Mouse (Mus musculus): ENCODE measurements at regions not wholly inside any gene's neighbourhood (a gene's known extent, or its start where the extent isn't known, plus 50 kb on each side); places are given as distances from the start of the nearest gene placed in this dataset.

GRCm38 (mm10) chr1:157027681-157028080, 80.8 kb downstream of the Tex35 start:
- Histone ChIP-seq H3K9me3 (replicated peaks) (no peaks in the 10 kb centered on the region), H3K27ac (no peak overlapping the region), H3K36me3 (no peaks in the 10 kb centered on the region), H3K4me1 (no peaks in the 10 kb centered on the region), H3K9ac (no peak overlapping the region), H3K4me3 (no peak overlapping the region), H3K27me3 (replicated peaks) (no peaks in the 10 kb centered on the region), H3K4me2 (no peak overlapping the region)
- WGBS (ENCODE audit: insufficient replicate concordance): 75% methylated on average over 7 of the region's 7 CpGs
- ATAC-seq: no peak

DNA sequence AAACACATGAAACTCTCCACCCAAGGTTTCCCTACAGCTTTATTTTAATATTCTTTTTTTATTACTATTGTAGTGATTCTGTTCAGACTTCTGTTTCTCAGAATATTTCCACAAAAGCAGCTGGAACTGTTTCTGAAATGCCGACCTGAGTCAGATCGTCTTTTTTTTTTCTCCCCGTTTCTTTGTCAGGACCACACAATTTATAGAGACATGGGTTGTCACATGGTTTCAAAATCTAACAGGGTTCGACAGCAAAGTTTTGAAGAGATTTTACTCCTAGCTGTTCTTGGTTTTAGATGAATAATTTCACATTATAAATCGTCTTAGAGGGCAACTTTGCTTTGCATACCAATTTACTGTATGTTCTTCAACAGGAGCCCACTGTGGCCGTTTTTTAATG, 84.0 kb upstream of the Ralgps2 start:
- no peak overlapping the region for H3K9ac ChIP-seq
- H3K4me2 ChIP-seq: no peak overlapping the region
- H3K27me3 ChIP-seq (replicated peaks): no peaks in the 10 kb centered on the region
- no peak overlapping the region for H3K4me3 ChIP-seq
- no peak overlapping the region for H3K27ac ChIP-seq
- H3K9me3 ChIP-seq (replicated peaks): no peaks in the 10 kb centered on the region
- no peak for ATAC-seq
- H3K36me3 ChIP-seq: no peaks in the 10 kb centered on the region
- 0 out of 2 replicates have a peak, but pooled peaks cover 7% of the 10 kb centered on the region for H3K4me1 ChIP-seq
- 66% methylated on average over 6 of the region's 6 CpGs for WGBS (ENCODE audit: insufficient replicate concordance)

DNA sequence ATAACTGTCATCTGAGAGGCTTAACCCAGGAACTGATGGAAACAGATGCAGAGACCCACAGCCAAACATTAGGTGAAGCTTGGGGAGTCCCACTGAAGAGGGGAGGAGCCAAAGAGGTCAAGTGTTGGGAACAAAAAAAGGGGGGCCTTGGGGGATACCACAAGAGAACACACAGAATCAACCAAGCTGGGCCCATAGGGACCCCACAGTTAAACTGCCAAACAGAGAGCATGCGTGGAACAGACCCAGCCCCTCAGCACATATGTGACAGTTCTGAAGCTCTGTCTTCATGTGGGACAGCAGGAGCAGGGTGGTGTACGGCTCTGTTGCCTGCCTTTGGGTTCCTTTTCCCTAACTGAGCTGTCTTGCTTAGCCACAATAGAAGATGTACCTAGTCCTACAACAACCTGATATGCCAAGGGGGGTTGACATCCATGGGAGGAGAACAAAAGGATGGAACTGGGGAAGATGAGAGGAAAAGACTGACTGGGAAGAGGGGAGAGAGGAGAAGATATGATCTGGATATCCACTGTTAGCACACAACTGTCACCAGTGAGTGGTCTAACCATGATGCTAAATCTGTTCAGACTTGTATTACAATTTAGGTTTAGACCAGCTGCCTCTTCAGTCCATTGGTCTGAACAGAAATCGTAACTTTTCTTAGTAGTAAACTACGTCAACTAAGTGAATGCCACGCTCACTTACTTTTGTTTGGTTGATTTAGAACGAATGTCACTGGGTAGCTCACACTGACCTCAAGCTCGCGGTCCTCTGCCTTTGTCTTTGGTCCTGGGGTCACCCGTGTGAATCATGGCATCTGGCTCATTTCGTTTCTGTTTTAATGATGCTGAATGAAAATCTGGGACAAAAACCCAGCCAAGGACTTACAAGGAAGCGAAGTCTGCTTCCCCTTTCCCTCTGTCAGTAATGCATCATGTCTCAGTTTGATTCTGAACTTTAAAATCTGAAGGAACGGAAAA, 83.3 kb upstream of the Ralgps2 start:
- no peaks in the 10 kb centered on the region for H3K36me3 ChIP-seq
- 75% methylated on average over 12 of the region's 12 CpGs for WGBS (ENCODE audit: insufficient replicate concordance)
- H3K4me3 ChIP-seq: no peak overlapping the region
- no peak for ATAC-seq
- no peaks in the 10 kb centered on the region for H3K27me3 ChIP-seq (replicated peaks)
- no peak overlapping the region for H3K27ac ChIP-seq
- no peak overlapping the region for H3K4me2 ChIP-seq
- no peak overlapping the region for H3K9ac ChIP-seq
- H3K9me3 ChIP-seq (replicated peaks): no peaks in the 10 kb centered on the region
- 0 out of 2 replicates have a peak, but pooled peaks cover 7% of the 10 kb centered on the region for H3K4me1 ChIP-seq

DNA sequence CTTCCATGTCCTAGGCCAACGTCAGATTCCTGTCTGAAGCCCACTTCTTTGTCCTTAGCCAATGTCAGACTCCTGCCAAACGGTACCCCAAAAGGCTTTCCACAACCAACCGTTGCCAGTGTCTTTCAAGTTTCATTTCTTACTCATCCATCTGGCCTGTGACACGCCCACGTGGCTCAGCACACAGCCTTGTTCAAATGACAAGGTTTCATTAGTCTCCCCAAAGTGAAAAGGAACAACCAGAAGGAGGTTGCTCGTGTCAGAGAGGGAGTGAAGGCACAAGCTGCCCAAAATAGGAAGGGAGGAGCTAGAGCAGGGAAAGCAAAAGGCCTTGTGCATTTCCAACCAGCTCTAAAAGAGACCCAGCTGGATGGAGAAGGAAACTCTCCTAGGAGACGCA, 80.5 kb upstream of the Ralgps2 start:
- 48% methylated on average over 7 of the region's 7 CpGs for WGBS (ENCODE audit: insufficient replicate concordance)
- Histone ChIP-seq H3K9me3 (replicated peaks) (no peaks in the 10 kb centered on the region), H3K4me1 (peaks cover 20% of the 10 kb centered on the region), H3K27ac (no peak overlapping the region), H3K27me3 (replicated peaks) (no peaks in the 10 kb centered on the region), H3K36me3 (no peaks in the 10 kb centered on the region), H3K9ac (no peak overlapping the region), H3K4me2 (no peak overlapping the region), H3K4me3 (no peak overlapping the region)
- ATAC-seq: no peak

- Histone ChIP-seq H3K9ac (no peak overlapping the region), H3K36me3 (no peaks in the 10 kb centered on the region), H3K9me3 (replicated peaks) (no peaks in the 10 kb centered on the region), H3K27ac (no peak overlapping the region), H3K4me3 (no peak overlapping the region), H3K27me3 (replicated peaks) (no peaks in the 10 kb centered on the region), H3K4me1 (peaks cover 20% of the 10 kb centered on the region), H3K4me2 (no peak overlapping the region)
- WGBS (ENCODE audit: insufficient replicate concordance): 60% methylated on average over 2 of the region's 2 CpGs
- ATAC-seq: no peak
These were observed 79.3 kb upstream of the Ralgps2 start for GRCm38 (mm10) chr1:157018726-157019125.

- no peaks in the 10 kb centered on the region for H3K36me3 ChIP-seq
- no peaks in the 10 kb centered on the region for H3K9me3 ChIP-seq (replicated peaks)
- no peak overlapping the region for H3K4me2 ChIP-seq
- no peak for ATAC-seq
- no peak overlapping the region for H3K4me3 ChIP-seq
- H3K27me3 ChIP-seq (replicated peaks): no peaks in the 10 kb centered on the region
- 59% methylated on average over 13 of the region's 13 CpGs for WGBS (ENCODE audit: insufficient replicate concordance)
- H3K27ac ChIP-seq: peak overlapping the region; percentile 33; the same call in 1 of the 2 replicates
- no peak overlapping the region for H3K9ac ChIP-seq
- peaks cover 20% of the 10 kb centered on the region for H3K4me1 ChIP-seq
These were observed 78.0 kb upstream of the Ralgps2 start for GRCm38 (mm10) chr1:157017198-157017994.

GRCm38 (mm10) chr1:157016625-157017024, 77.2 kb upstream of the Ralgps2 start:
- Histone ChIP-seq H3K36me3 (no peaks in the 10 kb centered on the region), H3K9ac (no peak overlapping the region), H3K9me3 (replicated peaks) (no peaks in the 10 kb centered on the region), H3K4me2 (no peak overlapping the region), H3K27ac (no peak overlapping the region), H3K4me1 (peaks cover 20% of the 10 kb centered on the region), H3K4me3 (no peak overlapping the region), H3K27me3 (replicated peaks) (no peaks in the 10 kb centered on the region)
- WGBS (ENCODE audit: insufficient replicate concordance): 33% methylated on average over 8 of the region's 8 CpGs
- ATAC-seq: no peak

GRCm38 (mm10) chr1:157014532-157015497, 75.4 kb upstream of the Ralgps2 start:
- no peak overlapping the region for H3K27ac ChIP-seq
- H3K4me3 ChIP-seq: no peak overlapping the region
- H3K4me1 ChIP-seq: peaks cover 20% of the 10 kb centered on the region
- ATAC-seq: no peak
- H3K36me3 ChIP-seq: no peaks in the 10 kb centered on the region
- no peak overlapping the region for H3K4me2 ChIP-seq
- no peaks in the 10 kb centered on the region for H3K9me3 ChIP-seq (replicated peaks)
- WGBS (ENCODE audit: insufficient replicate concordance): 78% methylated on average over 17 of the region's 17 CpGs
- no peak overlapping the region for H3K9ac ChIP-seq
- H3K27me3 ChIP-seq (replicated peaks): no peaks in the 10 kb centered on the region

GRCm38 (mm10) chr1:157013669-157014048, 74.2 kb upstream of the Ralgps2 start:
- no peaks in the 10 kb centered on the region for H3K9me3 ChIP-seq (replicated peaks)
- peaks cover 15% of the 10 kb centered on the region for H3K4me1 ChIP-seq
- no peak overlapping the region for H3K4me3 ChIP-seq
- WGBS (ENCODE audit: insufficient replicate concordance): 75% methylated on average over 7 of the region's 7 CpGs
- H3K27me3 ChIP-seq (replicated peaks): no peaks in the 10 kb centered on the region
- 0 out of 2 replicates have a peak overlapping the region, but pooled peaks have one; percentile 3 for H3K27ac ChIP-seq
- H3K36me3 ChIP-seq: no peaks in the 10 kb centered on the region
- ATAC-seq: no peak
- H3K9ac ChIP-seq: no peak overlapping the region
- no peak overlapping the region for H3K4me2 ChIP-seq

- Histone ChIP-seq H3K36me3 (no peaks in the 10 kb centered on the region), H3K9me3 (replicated peaks) (no peaks in the 10 kb centered on the region), H3K27ac (no peak overlapping the region), H3K4me3 (no peak overlapping the region), H3K9ac (no peak overlapping the region), H3K27me3 (replicated peaks) (no peaks in the 10 kb centered on the region), H3K4me1 (peaks cover 18% of the 10 kb centered on the region), H3K4me2 (no peak overlapping the region)
- ATAC-seq: no peak
- WGBS (ENCODE audit: insufficient replicate concordance): 49% methylated on average over 7 of the region's 7 CpGs
These were observed 73.7 kb upstream of the Ralgps2 start for GRCm38 (mm10) chr1:157012950-157013668.

GRCm38 (mm10) chr1:157011226-157011625, 71.8 kb upstream of the Ralgps2 start:
- ATAC-seq: no peak
- 79% methylated on average over 6 of the region's 6 CpGs for WGBS (ENCODE audit: insufficient replicate concordance)

More at GRCm38 (mm10) chr1:157011226-157011625, 71.8 kb upstream of the Ralgps2 start:
- Histone ChIP-seq H3K4me3 (no peak overlapping the region), H3K4me2 (no peak overlapping the region), H3K36me3 (no peaks in the 10 kb centered on the region), H3K9ac (no peak overlapping the region), H3K27ac (no peak overlapping the region), H3K27me3 (replicated peaks) (no peaks in the 10 kb centered on the region), H3K9me3 (replicated peaks) (no peaks in the 10 kb centered on the region), H3K4me1 (peaks cover 6% of the 10 kb centered on the region)
